Comparison of ENCODE assay signal across 8 mouse cellular contexts in genomic region chr5:36747794-36748535, GRCm38 (mm10). TPM values are rescaled to one million over a fixed set of nuclear protein-coding genes. Genes with fewer than 3 reads are reported as not detected.
DNase-seq lines count a peak whose midpoint lies in the region; ATAC-seq and TF ChIP-seq lines count a peak whose summit lies in the region.

No protein-coding gene starts in this region.

- no peak for TF ChIP-seq CTCF in CH12.LX (conservative IDR thresholded peaks at IDR 0.05 in 1 of 2, IDR thresholded peaks at IDR 0.05 in 1 of 2; ENCODE audit: low read depth in 2 of 2, low read length in 2 of 2)

- DNase-seq in heart, postnatal 14 days = no peak
- DNase-seq in CH12.LX (ENCODE audit: extremely low read depth) = no peak
- DNase-seq in embryonic facial prominence, embryonic 14.5 days (ENCODE audit: low spot score) = no peak
- DNase-seq in intestine, embryonic 14.5 days (ENCODE audit: low spot score) = no peak
- DNase-seq in left cerebral cortex, postnatal 36 days (ENCODE audit: low spot score in 2 of 2) = no peak
- no peak for DNase-seq in urinary bladder, postnatal 36 days (ENCODE audit: low spot score in 2 of 2)

- no peak for TF ChIP-seq POLR2A in CH12.LX (IDR thresholded peaks at IDR 0.05; ENCODE audit: low read depth, low read length)

- in situ Hi-C loops in CH12.LX (cut with MboI; ENCODE audit: low pct_ligation_motif_present, low pct_unique_long_range_greater_than_20kb, low sequenced_read_pairs) = no loop called here

- H3K9ac ChIP-seq in heart, embryonic 11.5 days (ENCODE audit: low read depth, low read length) = peak overlapping the region; percentile 90
- H3K9ac ChIP-seq in CH12.LX (ENCODE audit: insufficient read depth, low read depth) = peak overlapping the region; percentile 69
- peak overlapping the region; percentile 93 for H3K9ac ChIP-seq in embryonic facial prominence, embryonic 14.5 days (ENCODE audit: low read depth, low read length)
- H3K9ac ChIP-seq in intestine, embryonic 14.5 days (ENCODE audit: low read length) = peak overlapping the region; percentile 82
- H3K9ac ChIP-seq in midbrain, embryonic 13.5 days (replicated peaks) = peak overlapping the region; percentile 86

- WGBS in heart, embryonic 11.5 days (ENCODE audit: insufficient replicate concordance) = 2% methylated on average over 73 of the region's 76 CpGs
- WGBS in embryonic facial prominence, embryonic 14.5 days = 3% methylated on average over 64 of the region's 76 CpGs
- 2% methylated on average over 76 of the region's 76 CpGs for WGBS in intestine, embryonic 14.5 days
- WGBS in midbrain, embryonic 13.5 days = 3% methylated on average over 76 of the region's 76 CpGs

- peak overlapping the region; percentile 99 for H3K4me2 ChIP-seq in heart, embryonic 11.5 days
- peak overlapping the region; percentile 87 for H3K4me2 ChIP-seq in CH12.LX (ENCODE audit: insufficient read depth, low read depth, poor library complexity, severe bottlenecking)
- H3K4me2 ChIP-seq in embryonic facial prominence, embryonic 14.5 days (ENCODE audit: low read depth, low read length) = peak overlapping the region; percentile 94
- peak overlapping the region; percentile 96 for H3K4me2 ChIP-seq in intestine, embryonic 14.5 days (ENCODE audit: low read length)
- H3K4me2 ChIP-seq in midbrain, embryonic 13.5 days (replicated peaks) = peak overlapping the region; percentile 100

- H3K79me2 ChIP-seq in CH12.LX (replicated peaks; ENCODE audit: control insufficient read depth, extremely low read depth, insufficient read depth, poor library complexity, severe bottlenecking) = peaks cover 12% of the 10 kb centered on the region

- dilution Hi-C loops in CH12.LX (cut with MboI; ENCODE audit: extremely low pct_ligation_motif_present, extremely low pct_unique_long_range_greater_than_20kb, low sequenced_read_pairs) = no loop called here

- ATAC-seq in heart, embryonic 11.5 days (replicated peaks; ENCODE audit: insufficient number of reproducible peaks, low FRiP score, low TSS enrichment) = peak; percentile 74
- peak; percentile 61 for ATAC-seq in embryonic facial prominence, embryonic 14.5 days (ENCODE audit: low read depth)
- ATAC-seq in intestine, embryonic 14.5 days (replicated peaks; ENCODE audit: low FRiP score, low TSS enrichment, low read depth) = peak; percentile 71
- ATAC-seq in midbrain, embryonic 13.5 days = peak; percentile 17

- H3K9me3 ChIP-seq in heart, embryonic 11.5 days (replicated peaks; ENCODE audit: control insufficient read depth, low read length) = no peaks in the 10 kb centered on the region
- no peaks in the 10 kb centered on the region for H3K9me3 ChIP-seq in CH12.LX (replicated peaks; ENCODE audit: low read length)
- H3K9me3 ChIP-seq in embryonic facial prominence, embryonic 14.5 days (ENCODE audit: control insufficient read depth, low read length) = no peaks in the 10 kb centered on the region
- H3K9me3 ChIP-seq in intestine, embryonic 14.5 days (ENCODE audit: control insufficient read depth, low read length) = no peaks in the 10 kb centered on the region
- no peaks in the 10 kb centered on the region for H3K9me3 ChIP-seq in midbrain, embryonic 13.5 days

- no peak for TF ChIP-seq RAD21 in CH12.LX (IDR thresholded peaks at IDR 0.05; ENCODE audit: low read depth, low read length)

- H3K27ac ChIP-seq in heart, embryonic 11.5 days (ENCODE audit: low read depth, low read length) = 0 out of 2 replicates have a peak overlapping the region, but pooled peaks have one; percentile 15
- H3K27ac ChIP-seq in CH12.LX (ENCODE audit: insufficient read depth, low read depth) = no peak overlapping the region
- no peak overlapping the region; the same call in 1 of the 2 replicates for H3K27ac ChIP-seq in embryonic facial prominence, embryonic 14.5 days (replicated peaks; ENCODE audit: low read depth, low read length)
- H3K27ac ChIP-seq in intestine, embryonic 14.5 days (ENCODE audit: low read depth) = no peak overlapping the region
- 0 out of 2 replicates have a peak overlapping the region, but pooled peaks have one; percentile 27 for H3K27ac ChIP-seq in midbrain, embryonic 13.5 days

- H3K4me1 ChIP-seq in heart, embryonic 11.5 days (ENCODE audit: control insufficient read depth, insufficient read depth, low read length) = peaks cover 13% of the 10 kb centered on the region; the same call in 1 of the 2 replicates
- peaks cover 4 to 25% of the 10 kb centered on the region in 2 experiments for H3K4me1 ChIP-seq in CH12.LX (ENCODE audit: control insufficient read depth in 1 of 2, insufficient read depth in 2 of 2)
- H3K4me1 ChIP-seq in embryonic facial prominence, embryonic 14.5 days (ENCODE audit: control insufficient read depth, insufficient read depth, low read length) = peaks cover 11% of the 10 kb centered on the region
- peaks cover 12% of the 10 kb centered on the region for H3K4me1 ChIP-seq in intestine, embryonic 14.5 days (replicated peaks; ENCODE audit: control insufficient read depth, insufficient read depth, low read length)
- H3K4me1 ChIP-seq in midbrain, embryonic 13.5 days (replicated peaks) = peaks cover 23% of the 10 kb centered on the region

- no peak for TF ChIP-seq EP300 in CH12.LX (IDR thresholded peaks at IDR 0.05; ENCODE audit: low read length)

- intact Hi-C loops in heart, postnatal 14 days (cut with DNase I) = loop anchor here (10.0 kb wide), 1 partner anchor 163 kb away; no protein-coding TSS in a partner anchor
- intact Hi-C loops in left cerebral cortex, postnatal 36 days (cut with DNase I) = loop anchor here (5.0 to 10.0 kb wide), 3 partner anchors 163 to 763 kb away; no protein-coding TSS in a partner anchor

- H3K36me3 ChIP-seq in heart, embryonic 11.5 days (ENCODE audit: control insufficient read depth, insufficient read depth, low read length) = no peaks in the 10 kb centered on the region
- peaks cover 0 to 20% of the 10 kb centered on the region in 2 experiments for H3K36me3 ChIP-seq in CH12.LX (replicated peaks in 1 of 2; ENCODE audit: control insufficient read depth in 1 of 2, insufficient read depth in 1 of 2, low read length in 1 of 2)
- H3K36me3 ChIP-seq in embryonic facial prominence, embryonic 14.5 days (ENCODE audit: control insufficient read depth, insufficient read depth, low read length) = no peaks in the 10 kb centered on the region
- peaks cover 12% of the 10 kb centered on the region; the same call in 1 of the 2 replicates for H3K36me3 ChIP-seq in intestine, embryonic 14.5 days (ENCODE audit: control insufficient read depth, insufficient read depth, low read length)
- H3K36me3 ChIP-seq in midbrain, embryonic 13.5 days = no peaks in the 10 kb centered on the region

- peaks cover 5% of the 10 kb centered on the region; the same call in 1 of the 2 replicates for H3K27me3 ChIP-seq in heart, embryonic 11.5 days (ENCODE audit: control insufficient read depth, insufficient read depth, low read length)
- no peaks in the 10 kb centered on the region for H3K27me3 ChIP-seq in CH12.LX (replicated peaks)
- no peaks in the 10 kb centered on the region for H3K27me3 ChIP-seq in embryonic facial prominence, embryonic 14.5 days (replicated peaks; ENCODE audit: control insufficient read depth, insufficient read depth, low read length)
- H3K27me3 ChIP-seq in intestine, embryonic 14.5 days (replicated peaks; ENCODE audit: control insufficient read depth, insufficient read depth, low read length) = no peaks in the 10 kb centered on the region
- peaks cover 10% of the 10 kb centered on the region for H3K27me3 ChIP-seq in midbrain, embryonic 13.5 days

- peak overlapping the region; percentile 71 for H3K4me3 ChIP-seq in heart, embryonic 11.5 days (ENCODE audit: low read depth, low read length)
- H3K4me3 ChIP-seq in CH12.LX (replicated peaks in 1 of 3; ENCODE audit: low read depth in 2 of 3, low read length in 2 of 3, poor library complexity in 1 of 3) = peak overlapping the region; percentile 89 to 97 (median 96)
- peak overlapping the region; percentile 100 for H3K4me3 ChIP-seq in embryonic facial prominence, embryonic 14.5 days (ENCODE audit: low read depth, low read length)
- H3K4me3 ChIP-seq in intestine, embryonic 14.5 days (ENCODE audit: low read depth, low read length) = peak overlapping the region; percentile 94
- H3K4me3 ChIP-seq in midbrain, embryonic 13.5 days (replicated peaks) = peak overlapping the region; percentile 97

RNA-seq across cellular contexts. Expression of gene Bloc1s4, which starts 0.5 kb away (rescaled TPM):
- polyA plus RNA-seq in heart, embryonic 11.5 days (2014; fragmentation: Nextera tagmentation; extraction: Ambion mirVana) = 20.0 and 20.1 TPM in 2 replicates
- 10 to 100 TPM; 11.9 to 12.2 TPM for total RNA-seq in heart, postnatal 14 days (2021)
- total RNA-seq in CH12.LX (2012; rRNA removed) = 20.9 and 23.9 TPM in 2 replicates
- total RNA-seq in CH12.LX (2014; rRNA removed) = 23.3 and 24.6 TPM in 2 replicates
- 21.2 and 22.9 TPM in 2 replicates for polyA plus RNA-seq in CH12.LX (2012; ENCODE audit: insufficient read length, low read depth)
- 26.3 and 27.8 TPM in 2 replicates for polyA plus RNA-seq in embryonic facial prominence, embryonic 14.5 days (2014; fragmentation: Nextera tagmentation; extraction: Ambion mirVana)
- polyA plus RNA-seq in intestine, embryonic 14.5 days (2014; fragmentation: Nextera tagmentation; extraction: Ambion mirVana) = 20.9 and 22.8 TPM in 2 replicates
- polyA plus RNA-seq in midbrain, embryonic 13.5 days (2015; fragmentation: Nextera tagmentation; extraction: Ambion mirVana) = 23.7 and 27.6 TPM in 2 replicates
- 10 to 100 TPM; 17.3 to 22.5 TPM for total RNA-seq in left cerebral cortex, postnatal 36 days (2021)

RNA-seq across cellular contexts. Expression of gene Mrfap1, which starts 48.6 kb away (rescaled TPM):
- 420 and 433 TPM in 2 replicates for polyA plus RNA-seq in heart, embryonic 11.5 days (2014; fragmentation: Nextera tagmentation; extraction: Ambion mirVana)
- 100 to 1,000 TPM; 270 to 275 TPM for total RNA-seq in heart, postnatal 14 days (2021)
- total RNA-seq in CH12.LX (2012; rRNA removed) = 211 and 234 TPM in 2 replicates
- total RNA-seq in CH12.LX (2014; rRNA removed) = 307 and 312 TPM in 2 replicates
- 317 and 357 TPM in 2 replicates for polyA plus RNA-seq in CH12.LX (2012; ENCODE audit: insufficient read length, low read depth)
- polyA plus RNA-seq in embryonic facial prominence, embryonic 14.5 days (2014; fragmentation: Nextera tagmentation; extraction: Ambion mirVana) = 582 TPM in 2 replicates
- 454 and 481 TPM in 2 replicates for polyA plus RNA-seq in intestine, embryonic 14.5 days (2014; fragmentation: Nextera tagmentation; extraction: Ambion mirVana)
- 296 and 302 TPM in 2 replicates for polyA plus RNA-seq in midbrain, embryonic 13.5 days (2015; fragmentation: Nextera tagmentation; extraction: Ambion mirVana)
- total RNA-seq in left cerebral cortex, postnatal 36 days (2021) = 100 to 1,000 TPM; 404 to 446 TPM

RNA-seq across cellular contexts. Expression of gene D5Ertd579e, which starts 52.1 kb away (rescaled TPM):
- 27.8 and 32.0 TPM in 2 replicates for polyA plus RNA-seq in heart, embryonic 11.5 days (2014; fragmentation: Nextera tagmentation; extraction: Ambion mirVana)
- total RNA-seq in heart, postnatal 14 days (2021) = 10 to 100 TPM; 88.3 to 89.1 TPM
- total RNA-seq in CH12.LX (2012; rRNA removed) (13.6 and 13.7 TPM in 2 replicates), CH12.LX (2014; rRNA removed) (21.6 and 22.9 TPM in 2 replicates)
- polyA plus RNA-seq in CH12.LX (2012; ENCODE audit: insufficient read length, low read depth) = 23.7 and 29.4 TPM in 2 replicates
- polyA plus RNA-seq in embryonic facial prominence, embryonic 14.5 days (2014; fragmentation: Nextera tagmentation; extraction: Ambion mirVana) = 20.7 and 21.5 TPM in 2 replicates
- 25.8 and 28.3 TPM in 2 replicates for polyA plus RNA-seq in intestine, embryonic 14.5 days (2014; fragmentation: Nextera tagmentation; extraction: Ambion mirVana)
- 39.4 and 40.5 TPM in 2 replicates for polyA plus RNA-seq in midbrain, embryonic 13.5 days (2015; fragmentation: Nextera tagmentation; extraction: Ambion mirVana)
- 100 to 1,000 TPM in 1 of 2 experiments, 10 to 100 TPM in 1; 90.2 to 105 TPM for total RNA-seq in left cerebral cortex, postnatal 36 days (2021)

Comparison
In these comparisons a context has a peak if more than half of its experiments do, and no peak if none do; other contexts are left out.
1. ATAC-seq: peak in every context shown above with its lines; median percentile 74 in heart, embryonic 11.5 days; 71 in intestine, embryonic 14.5 days; 61 in embryonic facial prominence, embryonic 14.5 days; 17 in midbrain, embryonic 13.5 days.
2. H3K27ac ChIP-seq: peak in heart, embryonic 11.5 days (single experiment) and midbrain, embryonic 13.5 days (single experiment); none in CH12.LX (single experiment), embryonic facial prominence, embryonic 14.5 days (single experiment) and intestine, embryonic 14.5 days (single experiment).
3. Peak in every context shown above with its lines, with median percentiles within 50 percentile points of each other: H3K4me2 ChIP-seq, H3K4me3 ChIP-seq and H3K9ac ChIP-seq.